Mouse (Mus musculus) cortical plate, adult 2 months (tissue): Measurements from ENCODE around the gene Abcc6.

Experiments
- CTCF ChIP-seq: fragments of 200-500 bp; IDR thresholded peaks from 2 replicates; pipeline ENCODE4 v1.5.1; 2011; ENCODE audit warnings: mild to moderate bottlenecking, control low read depth, low read length; ENCODE audit not compliant: insufficient read depth; ENCODE audit errors: extremely low read depth
- POLR2A ChIP-seq: fragments of 200-500 bp; IDR thresholded peaks from 2 replicates; pipeline ENCODE4 v1.6.1; 2011; ENCODE audit warnings: mild to moderate bottlenecking, low read length, control low read depth; ENCODE audit not compliant: insufficient read depth; ENCODE audit errors: extremely low read depth

DNA sequence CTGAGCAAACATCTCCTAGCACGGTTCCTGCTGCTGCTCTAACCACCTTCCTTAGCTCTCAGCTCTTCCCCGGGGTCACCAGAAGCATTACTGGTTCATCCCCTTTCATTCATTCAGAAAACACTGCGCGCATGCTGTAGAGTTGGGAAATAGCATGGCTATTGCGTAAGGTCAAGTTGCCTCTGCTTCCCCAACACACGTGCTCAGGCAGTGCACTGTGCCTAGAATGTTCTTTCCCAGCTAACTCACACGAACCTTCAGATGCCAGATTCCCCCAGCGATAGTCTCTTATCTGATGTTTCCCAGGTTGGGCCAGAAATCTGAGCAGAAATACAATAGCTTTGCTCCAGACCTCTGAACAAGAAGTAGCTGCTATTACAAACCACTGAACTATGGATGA, 37.6 kb downstream of the Abcc6 start:
- TF ChIP-seq CTCF (no peak), POLR2A (no peak)
